Mouse (Mus musculus) lung, postnatal 0 days (tissue): ENCODE data around the gene D630003M21Rik.
A peak's percentile ranks its signal among the peaks of the same experiment; 100 is the strongest.

Experiments used
- CTCF ChIP-seq: IDR thresholded peaks from 2 replicates; pipeline ENCODE4 v1.5.1; 2016; ENCODE audit warnings: antibody characterized with exemption, mild to moderate bottlenecking
- EP300 ChIP-seq: IDR thresholded peaks from 2 replicates; pipeline ENCODE4 v1.6.1; 2016; ENCODE audit warnings: antibody characterized with exemption, mild to moderate bottlenecking, control low read depth

GRCm38 (mm10) chr2:158204114-158204513, 24.9 kb downstream of the D630003M21Rik start:
- TF ChIP-seq CTCF (peak; percentile 99), EP300 (no peak)
